Mouse (Mus musculus) midbrain, embryonic 11.5 days (tissue): ENCODE measurements around the gene Slc47a2. TPM values are rescaled to one million over a fixed set of nuclear protein-coding genes. Genes with fewer than 3 reads are reported as not detected.
"Not testable (repeated sequence)": the region's sequence is repeated elsewhere in the genome, so short reads cannot be mapped to it uniquely, and the experiment has no call there.

ENCODE experiments used
- ATAC-seq: fragments of 200-750 bp; cut with Nextera tagmentation; 2 replicates; pipeline ENCODE4 v1.8.0; 2017; ENCODE audit warnings: moderate TSS enrichment, moderate library complexity; ENCODE audit not compliant: low FRiP score
- DNase-seq: peaks from one replicate; pipeline ENCODE4 v3.0.0; 2015; ENCODE audit warnings: low spot score; ENCODE audit errors: missing footprints
- H3K27ac ChIP-seq: fragments of 300-500 bp; sonication (generic); 2 replicates; pipeline ENCODE4 v1.5.1; 2014; ENCODE audit warnings: low read depth, low read length
- H3K27me3 ChIP-seq: fragments of 300-500 bp; sonication (generic); 2 replicates; pipeline ENCODE4 v1.6.1; 2014; ENCODE audit warnings: mild to moderate bottlenecking, low read length, moderate library complexity, mixed read lengths; ENCODE audit not compliant: control insufficient read depth, insufficient read depth
- H3K36me3 ChIP-seq: fragments of 300-500 bp; sonication (generic); 2 replicates; pipeline ENCODE4 v1.6.1; 2014; ENCODE audit warnings: mild to moderate bottlenecking, low read length, moderate library complexity, mixed read lengths; ENCODE audit not compliant: control insufficient read depth, insufficient read depth
- H3K4me1 ChIP-seq: fragments of 300-500 bp; sonication (generic); 2 replicates; pipeline ENCODE4 v1.6.1; 2014; ENCODE audit warnings: low read length; ENCODE audit not compliant: control insufficient read depth, insufficient read depth
- H3K4me2 ChIP-seq: fragments of 300-500 bp; sonication (generic); 2 replicates; pipeline ENCODE4 v1.6.1; 2014; ENCODE audit warnings: mild to moderate bottlenecking, moderate library complexity
- H3K4me3 ChIP-seq: fragments of 300-500 bp; sonication (generic); 2 replicates; pipeline ENCODE4 v1.5.1; 2014; ENCODE audit warnings: low read depth, low read length
- H3K9ac ChIP-seq: fragments of 300-500 bp; sonication (generic); 2 replicates; pipeline ENCODE4 v1.6.1; 2014; ENCODE audit warnings: low read length
- H3K9me3 ChIP-seq: fragments of 300-500 bp; sonication (generic); 2 replicates; pipeline ENCODE4 v1.6.1; 2016; ENCODE audit warnings: low read length; ENCODE audit not compliant: control insufficient read depth
- WGBS: fragments of 180-500 bp; shearing (Covaris S2); extraction: QIAGEN DNeasy Blood & Tissue Kit; methylation state at CpG from one replicate; pipeline ENCODE4 v1.1.7; 2014; 5-methylcytosine and 5-hydroxymethylcytosine counted together
- polyA plus RNA-seq: library from polyadenylated mRNA; unstranded; fragments of >200 nt; fragmentation: Nextera tagmentation; extraction: Ambion mirVana; gene quantifications from 2 replicates; pipeline ENCODE4 v1.2.1, GENCODE M21; 2014

Slc47a2 gene
- polyA plus RNA-seq, 1 experiment from 2014 or later = not detected

DNA sequence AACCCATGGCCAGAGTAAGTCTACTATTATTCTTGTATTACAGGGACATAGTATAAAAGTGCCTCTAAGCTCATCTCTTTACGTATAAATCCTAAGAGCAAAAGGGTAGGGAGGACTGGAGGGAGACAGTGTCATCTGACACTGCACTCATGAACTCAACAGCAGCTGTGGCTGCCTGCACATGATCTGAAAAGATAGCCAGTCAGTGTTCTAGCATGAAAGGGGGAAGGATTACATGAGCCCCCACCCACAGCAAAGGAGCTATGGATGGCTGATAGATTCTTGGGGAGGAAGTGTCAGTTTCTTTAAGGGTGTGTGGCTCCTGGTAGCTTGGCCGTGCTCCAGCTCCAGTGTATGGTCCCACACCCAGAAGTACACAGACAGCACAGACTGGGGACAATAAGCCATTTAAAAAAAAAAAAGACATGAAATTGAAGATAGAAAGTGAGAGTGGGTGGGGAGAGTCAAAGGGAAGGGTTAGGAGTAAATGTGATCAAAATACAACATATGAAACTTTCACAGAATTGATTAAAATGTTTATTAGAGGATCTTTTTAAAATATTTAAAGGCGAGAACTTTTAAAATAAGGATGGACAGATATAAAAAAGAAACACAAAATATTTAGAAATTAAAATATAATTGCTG, 22.6 kb downstream of the Slc47a2 start:
- no peak for DNase-seq

DNA sequence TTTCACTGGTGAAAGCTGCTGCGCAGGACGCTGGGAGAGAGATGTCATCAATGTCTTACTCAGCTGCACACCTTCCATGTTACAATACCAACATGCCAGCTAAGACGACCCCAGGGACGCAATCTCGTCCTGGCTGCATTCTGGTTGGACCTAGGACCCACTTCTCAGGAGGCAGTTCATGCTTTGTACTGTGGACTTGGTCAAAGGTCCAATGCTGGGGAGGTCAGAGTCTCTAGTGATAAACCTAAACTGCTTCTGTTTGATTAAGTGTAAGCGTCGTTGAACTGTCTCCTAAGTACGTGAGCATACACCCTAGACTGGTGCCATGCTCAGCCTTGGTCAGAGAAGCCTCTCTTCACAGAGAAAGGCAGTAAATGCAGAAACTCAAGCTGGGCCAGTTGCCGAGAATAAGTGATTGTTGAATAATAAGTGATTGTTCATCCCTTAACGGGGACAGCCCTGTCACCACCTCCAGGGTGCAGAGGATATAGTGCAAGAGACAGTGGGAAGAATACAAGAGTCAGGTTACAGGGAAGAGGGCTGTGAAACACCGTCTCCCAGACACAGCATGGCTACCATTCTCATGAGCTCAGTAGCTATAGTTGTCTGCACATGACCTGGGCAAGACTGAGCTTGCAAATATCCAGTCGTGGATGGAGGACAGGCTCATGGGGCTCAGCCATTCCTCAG, 23.3 kb downstream of the Slc47a2 start:
- Histone ChIP-seq H3K36me3 (no peaks in the 10 kb centered on the region), H3K4me3 (no peak overlapping the region), H3K9me3 (no peaks in the 10 kb centered on the region), H3K27me3 (no peaks in the 10 kb centered on the region), H3K27ac (no peak overlapping the region), H3K4me1 (no peaks in the 10 kb centered on the region), H3K9ac (no peak overlapping the region), H3K4me2 (no peak overlapping the region)
- 74% methylated on average over 12 of the region's 12 CpGs for WGBS
- DNase-seq (no peak), ATAC-seq (no peak)

More for the DNA sequence above, 22.6 kb downstream of the Slc47a2 start:
- H3K36me3 ChIP-seq = no peaks in the 10 kb centered on the region
- ATAC-seq = no peak
- WGBS = 78% methylated on average over 3 of the region's 3 CpGs
- H3K4me3 ChIP-seq = no peak overlapping the region
- no peaks in the 10 kb centered on the region for H3K4me1 ChIP-seq
- no peak overlapping the region for H3K9ac ChIP-seq
- H3K9me3 ChIP-seq = no peaks in the 10 kb centered on the region
- no peak overlapping the region for H3K27ac ChIP-seq
- no peaks in the 10 kb centered on the region for H3K27me3 ChIP-seq
- H3K4me2 ChIP-seq = no peak overlapping the region

GRCm38 (mm10) chr11:61316864-61317263, 25.8 kb downstream of the Slc47a2 start:
- H3K4me3 ChIP-seq = no peak overlapping the region
- no peaks in the 10 kb centered on the region for H3K4me1 ChIP-seq
- WGBS = 78% methylated on average over 2 of the region's 2 CpGs
- ATAC-seq (no peak), DNase-seq (no peak)
- no peaks in the 10 kb centered on the region for H3K27me3 ChIP-seq
- H3K9ac ChIP-seq = no peak overlapping the region
- H3K4me2 ChIP-seq = no peak overlapping the region
- no peak overlapping the region for H3K27ac ChIP-seq
- no peaks in the 10 kb centered on the region for H3K36me3 ChIP-seq
- no peaks in the 10 kb centered on the region for H3K9me3 ChIP-seq

- Histone ChIP-seq H3K9me3 (no peaks in the 10 kb centered on the region), H3K4me1 (no peaks in the 10 kb centered on the region), H3K27me3 (no peaks in the 10 kb centered on the region), H3K36me3 (no peaks in the 10 kb centered on the region), H3K27ac (no peak overlapping the region), H3K9ac (no peak overlapping the region), H3K4me2 (no peak overlapping the region), H3K4me3 (no peak overlapping the region)
- ATAC-seq (no peak), DNase-seq (no peak)
- 74% methylated on average over 7 of the region's 7 CpGs for WGBS
Measured at GRCm38 (mm10) chr11:61310321-61310720, 32.3 kb downstream of the Slc47a2 start.

DNA sequence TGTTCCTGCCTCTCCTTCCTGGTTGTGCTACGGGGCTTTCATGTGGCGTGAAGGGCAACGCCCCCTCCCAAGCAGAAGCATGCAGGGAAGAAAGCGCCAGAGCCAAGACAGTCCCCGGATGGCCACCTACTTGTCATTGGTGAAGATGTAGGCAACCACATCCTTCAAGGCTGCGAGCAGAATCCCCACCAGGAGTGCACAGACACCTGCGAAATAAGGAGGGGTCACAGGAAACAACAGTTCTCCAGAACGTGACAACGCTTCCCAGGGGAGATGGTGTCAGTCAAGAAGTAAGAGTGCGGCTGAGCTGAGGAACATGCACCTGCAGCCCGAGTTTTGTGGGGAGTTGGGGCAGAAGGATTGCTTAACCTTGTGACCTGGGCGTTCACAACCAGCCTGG, 32.8 kb downstream of the Slc47a2 start:
- H3K36me3 ChIP-seq = no peaks in the 10 kb centered on the region
- no peak overlapping the region for H3K9ac ChIP-seq
- no peaks in the 10 kb centered on the region for H3K27me3 ChIP-seq
- 73% methylated on average over 12 of the region's 12 CpGs for WGBS
- H3K9me3 ChIP-seq = no peaks in the 10 kb centered on the region
- ATAC-seq (no peak), DNase-seq (no peak)
- no peak overlapping the region for H3K4me2 ChIP-seq
- no peak overlapping the region for H3K27ac ChIP-seq
- H3K4me1 ChIP-seq = no peaks in the 10 kb centered on the region
- H3K4me3 ChIP-seq = no peak overlapping the region

DNA sequence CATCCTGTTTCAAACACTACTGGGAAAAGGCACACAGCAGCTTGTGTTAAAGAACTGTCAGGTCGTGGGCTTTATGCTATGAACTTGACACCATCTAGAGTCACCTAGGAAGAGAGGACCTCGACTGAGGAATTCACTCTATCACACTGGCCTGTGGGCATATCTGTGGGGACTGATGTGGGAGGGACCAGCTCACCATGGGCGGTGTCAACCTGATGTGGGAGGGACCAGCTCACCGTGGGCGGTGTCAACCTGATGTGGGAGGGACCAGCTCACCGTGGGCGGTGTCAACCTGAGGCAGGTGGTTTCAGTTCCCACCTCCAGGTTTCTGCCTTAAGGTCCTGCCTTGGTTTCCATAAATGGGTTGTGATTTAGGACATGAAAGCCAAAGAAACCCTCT, 34.9 kb downstream of the Slc47a2 start:
- H3K4me3 ChIP-seq = no peak overlapping the region
- no peak overlapping the region for H3K9ac ChIP-seq
- WGBS = 39% methylated on average over 7 of the region's 7 CpGs
- DNase-seq (no peak), ATAC-seq (no peak)
- H3K36me3 ChIP-seq = no peaks in the 10 kb centered on the region
- H3K27ac ChIP-seq = no peak overlapping the region
- H3K27me3 ChIP-seq = no peaks in the 10 kb centered on the region
- no peaks in the 10 kb centered on the region for H3K9me3 ChIP-seq
- H3K4me1 ChIP-seq = no peaks in the 10 kb centered on the region
- no peak overlapping the region for H3K4me2 ChIP-seq

GRCm38 (mm10) chr11:61305377-61305776, 37.3 kb downstream of the Slc47a2 start:
- peak; percentile 89 for DNase-seq
- no peaks in the 10 kb centered on the region for H3K9me3 ChIP-seq
- no peak overlapping the region for H3K4me2 ChIP-seq
- no peaks in the 10 kb centered on the region for H3K36me3 ChIP-seq
- no peak for ATAC-seq
- H3K27ac ChIP-seq = no peak overlapping the region
- H3K27me3 ChIP-seq = no peaks in the 10 kb centered on the region
- 77% methylated on average over 4 of the region's 4 CpGs for WGBS
- no peak overlapping the region for H3K4me3 ChIP-seq
- H3K9ac ChIP-seq = no peak overlapping the region
- H3K4me1 ChIP-seq = peaks cover 6% of the 10 kb centered on the region

DNA sequence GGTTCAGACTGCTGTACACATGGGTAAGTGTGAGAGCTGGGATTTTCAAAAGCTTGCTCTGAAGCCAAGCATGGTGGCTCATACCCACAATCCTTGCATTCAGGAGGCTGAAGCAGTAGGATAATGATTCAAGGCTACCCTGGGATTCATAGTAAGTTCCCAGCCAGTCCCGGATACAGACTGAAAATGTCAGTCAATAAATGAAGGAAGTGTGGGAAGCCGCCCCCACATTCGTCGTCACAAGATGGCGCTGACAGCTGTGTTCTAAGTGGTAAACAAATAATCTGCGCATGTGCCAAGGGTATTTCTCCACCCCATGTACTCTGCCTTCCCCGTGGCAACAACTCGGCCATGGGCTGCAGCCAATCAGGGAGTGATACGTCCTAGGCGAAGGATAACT, 38.1 kb downstream of the Slc47a2 start:
- not testable (repeated sequence) for H3K9me3 ChIP-seq, H3K4me1 ChIP-seq, H3K36me3 ChIP-seq, H3K9ac ChIP-seq, ATAC-seq, DNase-seq, H3K4me3 ChIP-seq, H3K4me2 ChIP-seq, H3K27me3 ChIP-seq, H3K27ac ChIP-seq
- 92% methylated on average over 6 of the region's 10 CpGs for WGBS

DNA sequence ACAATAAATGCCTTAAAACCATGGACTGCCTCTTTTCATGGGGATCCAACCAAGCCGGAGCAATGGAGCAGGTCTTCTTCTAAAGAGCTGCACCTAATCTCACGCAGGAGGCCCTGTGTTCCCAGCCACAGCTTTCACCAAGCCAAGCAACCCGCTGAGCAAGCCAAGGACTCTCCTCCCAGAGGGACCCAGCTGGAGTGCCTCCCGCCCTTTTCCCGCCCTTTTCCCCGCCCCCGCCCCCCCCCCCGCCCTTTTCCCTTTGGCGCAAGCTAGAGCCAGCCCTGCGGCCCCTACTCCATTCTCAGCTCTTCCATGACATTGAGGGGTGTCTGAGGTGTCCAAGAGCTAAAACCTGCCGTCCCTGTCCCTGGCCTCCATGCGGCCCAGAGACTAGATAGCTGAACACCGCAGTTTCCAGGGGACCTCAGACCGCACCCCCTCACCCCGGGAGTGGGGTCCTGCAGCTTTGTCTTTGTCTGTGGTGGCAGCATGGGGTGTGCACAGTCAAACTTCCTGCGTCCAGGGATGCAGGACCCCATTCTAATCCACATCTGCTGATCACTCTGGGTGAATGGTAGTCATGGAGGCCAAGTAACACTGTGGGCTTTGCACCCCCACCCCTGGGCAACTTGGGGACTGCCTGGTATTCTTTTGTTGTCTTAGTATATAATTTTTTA, 41.8 kb downstream of the Slc47a2 start:
- Histone ChIP-seq H3K27me3 (no peaks in the 10 kb centered on the region), H3K4me1 (peaks cover 6% of the 10 kb centered on the region), H3K27ac (no peak overlapping the region), H3K4me2 (peak overlapping the region; percentile 17; the same call in 1 of the 2 replicates), H3K9me3 (no peaks in the 10 kb centered on the region), H3K36me3 (no peaks in the 10 kb centered on the region), H3K9ac (no peak overlapping the region), H3K4me3 (no peak overlapping the region)
- 12% methylated on average over 14 of the region's 16 CpGs for WGBS
- DNase-seq = no peak
- peak; percentile 40; the same call in 1 of the 2 replicates for ATAC-seq
